Mouse (Mus musculus) cerebral cortex, adult 2 months (tissue): ENCODE data around the gene Ramp1.

Experiments used
- WGBS: fragments of 180-500 bp; shearing (Covaris S2); methylation state at CpG from one replicate; pipeline ENCODE4 v1.1.7; 2018; 5-methylcytosine and 5-hydroxymethylcytosine counted together

The Ramp1 gene

DNA sequence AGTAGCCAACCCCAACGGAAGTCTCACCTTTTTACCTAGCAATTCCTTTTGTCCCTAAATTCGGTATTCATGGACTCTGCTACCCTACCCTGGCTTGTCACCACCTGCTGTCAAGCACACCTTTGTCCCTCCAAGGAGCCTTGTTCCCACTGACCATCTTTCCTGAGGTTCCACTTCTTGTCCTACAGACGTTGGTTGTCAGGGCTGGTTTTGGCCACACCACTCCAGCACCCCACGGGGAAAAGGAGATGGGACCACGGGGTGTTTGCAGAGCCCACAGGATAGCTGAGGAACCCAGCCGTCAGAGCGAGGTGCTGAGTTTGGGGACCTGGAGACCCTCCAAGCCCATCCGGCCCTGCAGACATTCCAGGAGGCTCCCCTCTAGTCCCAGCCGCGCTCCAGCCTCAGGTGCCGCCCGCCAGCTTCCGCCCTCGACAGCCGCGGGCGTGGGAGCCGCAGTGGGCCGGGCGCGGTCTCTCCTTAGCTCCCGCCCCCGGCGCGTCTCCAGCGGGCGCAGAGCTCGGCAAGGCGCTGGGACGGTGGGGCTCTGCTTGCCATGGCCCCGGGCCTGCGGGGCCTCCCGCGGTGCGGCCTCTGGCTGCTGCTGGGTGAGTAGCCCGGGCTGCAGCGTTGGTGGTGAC is at the start of gene Ramp1:
TSS of gene Ramp1 (plus strand) at position 290 of the 641 bp plus-strand sequence.
- 3% methylated on average over 37 of the region's 37 CpGs for WGBS

GRCm38 (mm10) chr1:91137036-91137435 is 42.6 kb upstream of the Ramp1 start:
- WGBS, result 92% methylated on average over 2 of the region's 2 CpGs

DNA sequence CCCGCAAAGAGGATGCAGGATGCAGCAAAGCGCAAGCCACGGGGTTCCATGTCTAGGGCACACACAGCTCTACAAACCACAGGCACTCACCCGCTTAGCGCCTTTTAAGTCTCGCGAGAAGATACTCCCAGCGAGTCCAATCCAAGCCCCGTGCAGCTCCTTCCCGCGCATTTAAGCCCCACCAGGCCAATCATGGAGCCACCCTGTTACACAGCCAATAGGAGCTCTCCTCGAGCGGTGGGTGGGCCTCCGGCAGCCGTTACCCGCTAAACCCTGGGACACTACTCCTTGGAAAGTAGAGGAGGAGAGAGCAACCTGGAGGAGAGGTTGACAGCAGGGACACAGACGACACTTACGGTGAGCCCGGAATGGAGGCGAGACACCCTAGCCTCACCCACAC is 34.8 kb upstream of the Ramp1 start, which contains the start of gene Rbm44:
TSS of gene Rbm44 (plus strand) at position 277 of the 400 bp plus-strand sequence.
- 78% methylated on average over 20 of the region's 20 CpGs for WGBS

- WGBS, result 79% methylated on average over 2 of the region's 2 CpGs
Measured at GRCm38 (mm10) chr1:91151509-91151908, 28.1 kb upstream of the Ramp1 start.

GRCm38 (mm10) chr1:91166798-91167197 is 12.8 kb upstream of the Ramp1 start:
- WGBS, result 62% methylated on average over 6 of the region's 6 CpGs

- WGBS, result 89% methylated on average over 4 of the region's 4 CpGs
Measured at GRCm38 (mm10) chr1:91169157-91169556, 10.5 kb upstream of the Ramp1 start.

- WGBS, result 98% methylated on average over 5 of the region's 5 CpGs
Measured at GRCm38 (mm10) chr1:91174796-91175195, 4.8 kb upstream of the Ramp1 start.

DNA sequence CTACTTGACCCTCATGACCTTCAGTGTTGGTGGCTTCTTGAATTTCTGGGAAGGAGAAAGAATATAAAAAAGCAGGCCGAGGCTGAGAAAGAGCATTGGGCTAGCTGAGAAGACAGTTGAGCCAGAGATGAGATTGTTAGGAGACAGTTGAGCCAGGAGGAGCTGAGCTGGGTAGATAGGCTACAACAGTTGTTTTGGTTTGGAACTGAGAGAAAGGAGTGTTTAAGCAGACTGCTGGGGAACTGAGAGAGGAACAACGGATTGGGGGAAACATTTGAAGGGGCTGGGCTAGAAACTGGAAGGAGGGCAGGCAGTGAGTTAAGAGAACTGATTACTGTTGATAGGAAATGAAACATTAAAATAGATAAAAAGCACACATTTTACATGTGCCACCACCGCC is 3.6 kb upstream of the Ramp1 start:
- 65% methylated on average over 3 of the region's 3 CpGs for WGBS

DNA sequence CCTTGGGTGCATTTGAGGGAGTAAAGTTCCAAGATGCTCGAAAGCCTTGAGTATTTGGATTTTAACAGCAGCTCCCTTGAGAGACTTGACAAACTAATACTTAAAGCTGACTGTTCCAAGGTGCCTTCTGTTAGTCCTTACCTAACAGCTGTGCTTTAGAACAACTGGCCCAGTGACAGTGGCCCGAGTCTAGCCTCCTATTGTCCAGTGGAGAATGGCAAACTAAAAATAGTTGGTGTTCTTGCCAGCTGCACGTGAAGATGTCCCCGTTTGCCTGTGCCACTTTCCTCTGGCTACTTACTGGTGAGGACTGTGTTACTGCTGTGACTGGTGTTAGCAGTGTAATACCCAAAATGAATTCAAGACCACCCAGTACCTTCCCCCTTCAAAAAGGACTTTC is 2.8 kb upstream of the Ramp1 start:
- 54% methylated on average over 4 of the region's 4 CpGs for WGBS

- WGBS, result 29% methylated on average over 5 of the region's 5 CpGs
Measured at GRCm38 (mm10) chr1:91179086-91179485, 536 bp upstream of the Ramp1 start.

- WGBS, result 5% methylated on average over 14 of the region's 14 CpGs
Measured at GRCm38 (mm10) chr1:91180174-91180565, 548 bp downstream of the Ramp1 start.

- WGBS, result 29% methylated on average over 6 of the region's 6 CpGs
Measured at GRCm38 (mm10) chr1:91180723-91181122, 1.1 kb downstream of the Ramp1 start.

DNA sequence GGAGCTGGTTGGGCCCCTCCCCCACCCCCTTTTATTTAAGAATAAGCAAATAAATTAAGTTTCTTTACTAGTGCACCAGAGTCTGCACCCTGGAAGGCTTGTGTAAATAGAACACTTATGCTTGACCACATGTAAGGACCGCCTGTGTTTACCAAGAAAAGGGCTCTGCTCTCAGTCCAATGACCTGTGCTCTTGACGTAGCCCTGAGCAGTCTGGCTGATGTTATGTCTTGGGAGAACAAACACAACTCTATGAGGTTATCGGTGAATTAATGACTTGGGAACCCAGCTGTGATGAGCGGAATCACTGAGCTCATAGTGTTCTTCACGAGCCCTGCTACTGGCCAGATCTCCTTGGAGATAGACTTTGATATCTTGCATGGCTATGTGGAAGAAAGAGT is 1.6 kb downstream of the Ramp1 start:
- 26% methylated on average over 5 of the region's 5 CpGs for WGBS

DNA sequence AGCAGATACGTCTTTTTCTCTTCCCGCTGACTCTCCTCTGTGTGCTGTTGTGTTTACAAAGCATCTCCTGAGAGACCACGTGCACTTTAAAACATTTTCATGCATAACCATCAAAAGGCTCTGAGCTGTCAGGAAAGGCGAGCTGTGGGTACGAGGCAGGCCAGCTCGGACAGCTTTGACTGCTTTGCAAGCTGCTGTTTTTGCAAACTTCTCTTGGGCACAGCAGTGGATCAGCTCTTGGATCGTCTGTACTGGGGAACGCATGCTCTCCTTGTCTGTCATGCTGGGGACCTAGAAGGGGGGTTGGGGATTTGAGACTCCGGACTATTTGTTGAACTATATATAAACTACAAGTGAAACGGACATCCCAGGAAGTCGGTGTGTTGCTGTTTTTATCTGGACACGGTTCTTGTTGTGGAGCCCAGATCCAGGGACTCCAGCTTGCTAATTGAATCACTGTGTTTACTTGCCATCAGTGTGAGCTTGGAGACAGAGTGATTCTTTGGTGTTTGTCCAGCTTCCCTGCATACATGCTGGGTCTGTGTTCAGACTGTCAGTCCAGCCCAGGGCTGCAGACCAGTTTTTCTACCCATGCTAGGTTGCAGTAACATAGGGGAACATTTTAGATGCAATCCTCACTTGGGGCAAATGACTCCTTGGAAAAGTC is 2.3 kb downstream of the Ramp1 start:
- WGBS, result 14% methylated on average over 12 of the region's 12 CpGs

- WGBS, result 88% methylated on average over 10 of the region's 10 CpGs
Measured at GRCm38 (mm10) chr1:91183305-91183704, 3.7 kb downstream of the Ramp1 start.

- WGBS, result 87% methylated on average over 6 of the region's 6 CpGs
Measured at GRCm38 (mm10) chr1:91186677-91187076, 7.1 kb downstream of the Ramp1 start.

DNA sequence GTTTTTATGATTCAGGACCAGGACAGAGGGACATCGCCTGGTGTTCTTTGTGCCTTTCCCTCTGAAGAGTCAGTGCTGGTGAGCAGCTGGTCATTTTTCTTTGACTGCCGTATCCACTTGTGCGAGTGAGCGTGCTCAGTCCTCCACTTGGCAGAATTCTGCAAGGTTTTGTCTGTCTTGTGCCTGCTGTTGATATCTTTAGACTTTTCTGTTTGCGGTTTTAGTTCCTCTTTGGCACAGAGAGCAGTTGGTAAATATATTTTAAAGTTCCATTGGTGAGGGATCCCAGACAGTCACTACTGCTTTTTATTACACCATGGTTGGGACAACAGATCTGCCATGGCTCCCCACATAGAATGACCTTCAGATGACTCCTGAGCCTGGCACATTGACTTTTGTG is 7.7 kb downstream of the Ramp1 start:
- WGBS, result 46% methylated on average over 5 of the region's 5 CpGs

DNA sequence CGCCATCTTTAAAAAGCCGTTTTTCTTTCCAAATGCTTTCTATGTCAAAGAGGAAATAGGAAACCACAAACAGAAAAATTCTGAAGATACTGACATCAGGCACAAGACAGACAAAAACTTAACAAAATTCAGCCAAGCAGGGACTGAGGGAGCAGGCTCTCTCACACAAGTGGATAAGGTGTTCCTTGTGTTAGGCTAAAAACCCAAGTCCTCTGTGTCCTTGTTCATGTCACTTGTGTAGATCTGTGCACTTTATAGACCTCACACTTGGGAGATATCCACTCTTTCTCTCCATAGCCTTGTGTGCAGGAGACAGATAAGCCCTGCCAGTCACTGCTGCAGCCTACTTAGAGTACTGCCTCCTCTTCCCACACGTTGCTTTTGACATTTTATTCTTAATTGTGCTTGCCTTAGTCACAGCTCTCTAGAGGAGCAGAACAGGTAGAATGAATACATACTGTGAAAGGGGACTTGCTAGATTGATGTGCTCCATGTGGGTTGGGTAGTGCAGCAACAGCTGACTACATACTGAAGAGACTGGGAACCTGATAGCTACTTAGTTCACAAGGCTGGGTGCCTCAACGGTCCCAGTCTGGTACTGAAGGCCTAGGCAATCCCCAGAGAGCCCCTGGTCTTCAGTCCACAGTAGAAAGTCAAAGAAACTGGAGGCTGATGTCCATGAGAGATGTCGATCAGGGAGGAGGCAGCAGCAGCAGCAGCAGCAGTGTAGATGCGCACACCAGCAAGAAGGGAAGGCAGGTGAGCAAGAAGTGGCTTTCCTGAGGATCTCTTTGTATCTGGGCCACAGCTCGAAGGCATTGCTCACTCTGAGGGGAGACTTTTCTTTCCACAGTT is 8.4 kb downstream of the Ramp1 start:
- WGBS, result 65% methylated on average over 7 of the region's 7 CpGs

DNA sequence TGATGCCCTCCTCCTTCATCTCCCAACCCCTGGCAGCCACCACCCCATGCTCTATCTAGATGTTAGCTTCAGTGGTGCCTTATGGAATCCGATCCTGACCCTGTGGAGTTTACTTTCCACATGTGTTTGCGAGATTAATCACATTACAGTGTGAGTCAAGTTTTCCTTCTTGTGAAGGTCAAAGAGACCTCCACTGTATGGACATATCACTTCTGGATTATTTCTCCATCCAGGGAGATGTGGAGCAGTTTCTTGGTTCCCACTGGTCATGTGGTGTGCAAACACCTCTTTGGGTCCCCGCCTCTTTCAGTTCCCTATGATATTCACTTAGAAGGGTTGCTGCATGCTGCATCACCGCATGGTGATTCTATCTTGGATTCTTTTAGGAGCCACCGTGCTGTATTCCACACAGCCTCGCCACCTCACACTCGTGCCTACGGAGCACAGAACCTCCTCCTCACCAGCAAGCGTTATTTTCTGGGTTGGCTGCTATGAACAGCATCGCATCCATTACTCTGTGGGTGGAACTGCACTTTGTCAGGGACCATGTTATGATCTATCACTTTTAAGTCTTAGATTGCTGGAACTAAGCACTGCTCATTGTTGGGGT is 9.3 kb downstream of the Ramp1 start:
- WGBS, result 63% methylated on average over 10 of the region's 10 CpGs

GRCm38 (mm10) chr1:91192184-91192583 is 12.6 kb downstream of the Ramp1 start:
- 57% methylated on average over 8 of the region's 8 CpGs for WGBS

DNA sequence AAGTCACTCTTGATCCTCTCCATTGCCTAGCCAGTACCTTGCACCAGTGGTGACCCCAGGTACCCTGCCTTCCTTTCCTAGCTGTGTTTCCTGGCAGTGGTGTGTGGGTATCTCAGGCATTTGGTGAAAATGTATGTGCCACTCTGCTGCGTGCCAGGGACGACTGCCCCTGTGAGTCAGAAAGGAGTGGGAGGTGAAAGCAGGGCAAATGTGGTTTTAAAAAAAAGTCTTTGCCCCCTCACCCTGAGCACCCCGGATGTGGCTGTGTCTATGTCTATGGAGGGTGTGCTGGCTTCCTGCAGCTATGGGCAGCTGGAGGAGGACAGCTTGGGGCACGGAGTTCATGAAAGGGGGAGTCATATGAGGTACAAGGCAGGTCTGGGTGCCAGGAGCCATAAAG is 13.6 kb downstream of the Ramp1 start:
- 40% methylated on average over 4 of the region's 4 CpGs for WGBS

DNA sequence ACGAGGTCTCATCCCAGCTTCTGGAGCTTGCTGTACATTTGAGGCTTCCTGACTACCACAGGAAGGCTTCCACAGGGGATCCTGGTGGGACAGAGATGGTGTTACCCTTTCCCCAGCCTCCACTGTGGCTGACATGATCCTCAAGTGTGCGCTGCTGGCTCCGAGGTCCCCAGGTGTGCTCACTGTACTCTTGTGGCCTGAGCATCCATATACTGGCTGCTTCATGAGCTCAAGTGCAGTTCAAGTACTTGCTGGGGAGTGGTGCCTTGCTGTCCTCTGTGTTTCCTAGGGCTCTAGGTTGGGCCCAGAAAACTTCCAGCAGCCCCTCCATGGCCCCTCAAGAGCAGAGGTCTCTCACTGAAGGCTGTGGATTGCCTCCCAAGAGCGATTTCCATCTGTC is 14.1 kb downstream of the Ramp1 start:
- 92% methylated on average over 4 of the region's 4 CpGs for WGBS
